Mouse (Mus musculus) midbrain, postnatal 0 days (tissue): ENCODE results near the gene Adam12. TPM values are rescaled to one million over a fixed set of nuclear protein-coding genes. Genes with fewer than 3 reads are reported as not detected.

ENCODE experiments used
- ATAC-seq: fragments of 200-750 bp; cut with Nextera tagmentation; 2 replicates; pipeline ENCODE4 v1.8.0; 2017; ENCODE audit warnings: moderate number of reproducible peaks, mild to moderate bottlenecking, moderate TSS enrichment, moderate library complexity; ENCODE audit not compliant: low FRiP score
- DNase-seq: peaks from one replicate; pipeline ENCODE4 v3.0.0-alpha.2; 2015; ENCODE audit warnings: low spot score
- H3K27ac ChIP-seq: fragments of 300-500 bp; sonication (generic); 2 replicates; pipeline ENCODE4 v1.5.1; 2014; ENCODE audit warnings: low read depth, mild to moderate bottlenecking, low read length, mixed read lengths
- H3K27me3 ChIP-seq: fragments of 300-500 bp; sonication (generic); 2 replicates; pipeline ENCODE4 v1.6.1; 2014; ENCODE audit warnings: low read length, control low read depth, mixed read lengths; ENCODE audit not compliant: insufficient read depth
- H3K36me3 ChIP-seq: fragments of 300-500 bp; sonication (generic); 2 replicates; pipeline ENCODE4 v1.6.1; 2014; ENCODE audit warnings: low read length, control low read depth, mixed read lengths; ENCODE audit not compliant: insufficient read depth
- H3K4me1 ChIP-seq: fragments of 300-500 bp; sonication (generic); 2 replicates; pipeline ENCODE4 v1.6.1; 2014; ENCODE audit warnings: mild to moderate bottlenecking, control low read depth, antibody characterized with exemption, low read length, mixed read lengths; ENCODE audit not compliant: insufficient read depth
- H3K4me2 ChIP-seq: fragments of 300-500 bp; sonication (generic); 2 replicates; pipeline ENCODE4 v1.6.1; 2014; ENCODE audit warnings: low read depth, mild to moderate bottlenecking, low read length, mixed read lengths; ENCODE audit not compliant: poor library complexity, severe bottlenecking
- H3K4me3 ChIP-seq: fragments of 300-500 bp; sonication (generic); 2 replicates; pipeline ENCODE4 v1.5.1; 2014; ENCODE audit warnings: low read depth, mild to moderate bottlenecking, low read length, moderate library complexity
- H3K9ac ChIP-seq: fragments of 300-500 bp; sonication (generic); replicated peaks from 2 replicates; pipeline ENCODE4 v1.6.1; 2014; ENCODE audit warnings: mild to moderate bottlenecking, low read length, moderate library complexity, mixed read lengths; ENCODE audit not compliant: poor library complexity, severe bottlenecking
- H3K9me3 ChIP-seq: fragments of 300-500 bp; sonication (generic); 2 replicates; pipeline ENCODE4 v1.6.1; 2016; ENCODE audit warnings: low read length, control low read depth
- CTCF ChIP-seq: IDR thresholded peaks from 2 replicates; pipeline ENCODE4 v1.5.1; 2016; ENCODE audit warnings: antibody characterized with exemption, mild to moderate bottlenecking
- WGBS: fragments of 180-500 bp; shearing (Covaris S2); extraction: QIAGEN DNeasy Blood & Tissue Kit; methylation state at CpG from one replicate; pipeline ENCODE4 v1.1.7; 2014; 5-methylcytosine and 5-hydroxymethylcytosine counted together
- polyA plus RNA-seq: library from polyadenylated mRNA; unstranded; fragments of >200 nt; fragmentation: Nextera tagmentation; extraction: Ambion mirVana; gene quantifications from 2 replicates; pipeline ENCODE4 v1.2.1, GENCODE M21; 2015
- total RNA-seq: library from RNA; depleted of rRNA; stranded (reverse); fragments of >200 nt; gene quantifications from 2 replicates; pipeline ENCODE4 v1.2.3, GENCODE M21; 2014

Adam12 gene
- total and polyA plus RNA-seq, 2 experiments from 2014 or later, result 3.5 to 12.8 TPM

DNA sequence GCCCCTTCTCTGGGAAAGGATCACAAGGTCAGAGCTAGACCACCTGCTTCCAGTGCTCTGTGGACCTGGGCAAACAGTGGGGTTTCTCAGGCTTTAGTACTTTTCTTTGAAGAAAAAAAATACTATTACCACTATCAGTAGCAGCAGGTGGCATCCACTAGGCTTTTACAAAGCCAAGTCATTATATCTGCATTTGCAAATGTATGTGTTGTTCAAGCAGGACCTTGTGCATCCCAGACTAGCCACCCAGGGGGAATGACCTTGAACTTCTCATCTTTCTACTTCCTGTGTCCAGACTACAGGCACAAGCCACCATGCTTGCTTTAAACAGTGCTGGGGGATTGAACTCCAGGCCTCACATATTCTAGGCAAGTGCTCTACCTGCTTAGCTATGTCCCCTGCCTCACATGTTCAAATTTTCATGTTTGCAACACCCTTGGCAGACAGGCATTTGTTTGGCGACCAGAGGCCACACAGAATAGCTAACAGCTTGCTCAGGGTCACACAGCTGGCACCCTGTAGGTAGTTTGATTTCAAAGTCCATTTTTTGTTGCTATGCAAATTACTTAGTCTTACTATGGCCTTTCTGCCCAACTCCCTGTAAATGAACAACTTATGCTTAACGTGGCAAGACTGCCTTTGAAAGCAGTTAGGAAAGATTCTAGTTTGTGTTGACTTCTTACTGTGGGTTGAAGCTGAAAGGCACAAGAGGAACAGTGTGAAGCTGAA lies 209.6 kb downstream of the Adam12 start:
- Histone ChIP-seq H3K9me3 (no peaks in the 10 kb centered on the region), H3K27ac (no peak overlapping the region), H3K36me3 (no peaks in the 10 kb centered on the region), H3K4me1 (peaks cover 8% of the 10 kb centered on the region), H3K27me3 (no peaks in the 10 kb centered on the region), H3K9ac (no peak overlapping the region), H3K4me2 (no peak overlapping the region), H3K4me3 (no peak overlapping the region)
- TF ChIP-seq CTCF, result no peak
- WGBS, result 68% methylated on average over 2 of the region's 2 CpGs
- ATAC-seq, result no peak
- no peak for DNase-seq

DNA sequence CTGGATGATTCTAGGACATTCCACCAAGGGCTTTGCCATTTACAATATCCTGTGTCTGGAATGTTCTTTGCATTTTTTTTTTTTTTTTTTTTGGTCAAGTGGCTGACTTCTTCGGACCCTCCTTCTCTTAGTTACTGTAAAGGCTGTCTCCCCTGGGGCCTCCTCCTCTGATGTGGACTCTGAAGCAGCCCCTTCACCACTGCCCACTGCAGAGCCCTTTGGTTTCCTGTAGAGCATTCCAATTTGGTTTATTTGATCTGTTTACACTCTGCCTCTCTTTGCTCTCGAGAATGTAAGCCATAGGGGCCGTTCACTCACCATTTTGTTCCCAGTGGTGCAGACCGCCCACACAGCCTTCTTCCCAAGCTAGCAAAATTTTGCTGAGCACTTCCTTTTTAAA lies 216.7 kb downstream of the Adam12 start:
- ATAC-seq (no peak), DNase-seq (no peak)
- no peak overlapping the region for H3K27ac ChIP-seq
- no peak overlapping the region for H3K4me2 ChIP-seq
- no peak for TF ChIP-seq CTCF
- H3K36me3 ChIP-seq, result no peaks in the 10 kb centered on the region
- H3K27me3 ChIP-seq, result no peaks in the 10 kb centered on the region
- no peaks in the 10 kb centered on the region for H3K4me1 ChIP-seq
- WGBS, result 57% methylated on average over 4 of the region's 4 CpGs
- H3K9me3 ChIP-seq, result no peaks in the 10 kb centered on the region
- no peak overlapping the region for H3K9ac ChIP-seq
- H3K4me3 ChIP-seq, result no peak overlapping the region

DNA sequence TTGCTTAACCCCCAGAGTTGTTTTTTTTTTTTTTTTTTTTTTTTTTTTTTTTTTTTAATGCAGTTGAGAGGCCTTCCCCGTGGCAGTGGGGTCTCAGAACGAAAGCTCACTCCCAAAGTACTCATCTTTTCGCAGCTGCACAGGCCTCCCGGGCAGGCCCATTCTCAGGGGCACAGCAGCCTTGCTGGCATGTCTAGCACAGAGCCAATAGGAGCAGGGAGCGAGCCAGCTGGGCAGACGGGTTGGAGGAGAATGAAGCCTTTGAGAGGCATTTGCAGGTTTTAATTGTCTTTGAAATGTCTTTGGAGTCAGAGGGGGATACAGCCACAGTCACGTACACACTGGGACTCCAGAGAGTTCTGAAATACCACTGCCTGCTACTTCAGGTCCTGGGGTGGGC lies 217.2 kb downstream of the Adam12 start:
- H3K4me2 ChIP-seq, result no peak overlapping the region
- no peak for TF ChIP-seq CTCF

DNA sequence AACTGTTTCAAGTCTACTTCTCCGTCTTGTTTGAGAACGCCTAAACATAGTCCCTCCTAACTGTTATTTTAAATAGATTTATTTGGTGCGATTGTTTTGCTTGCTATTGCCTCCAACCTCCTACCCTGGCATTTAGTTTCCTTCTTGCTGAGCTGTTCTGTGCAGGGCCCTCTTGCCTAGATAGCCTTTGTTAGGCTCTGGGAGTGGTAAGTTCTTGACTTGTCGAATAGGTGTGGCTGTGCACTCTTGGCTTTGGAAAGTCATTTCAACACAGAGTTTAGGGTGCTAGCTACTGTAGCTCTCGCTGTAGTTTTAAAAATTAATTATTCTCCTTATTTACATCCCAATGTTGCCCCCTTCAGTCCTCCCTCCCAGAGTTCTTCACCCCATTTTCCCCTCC lies 222.8 kb downstream of the Adam12 start:
- Histone ChIP-seq H3K4me1 (no peaks in the 10 kb centered on the region), H3K27ac (no peak overlapping the region), H3K9me3 (no peaks in the 10 kb centered on the region), H3K9ac (no peak overlapping the region), H3K4me2 (no peak overlapping the region), H3K4me3 (no peak overlapping the region), H3K36me3 (no peaks in the 10 kb centered on the region), H3K27me3 (no peaks in the 10 kb centered on the region)
- WGBS, result 86% methylated on average over 5 of the region's 5 CpGs
- DNase-seq (no peak), ATAC-seq (no peak)
- TF ChIP-seq CTCF, result no peak

More for the DNA sequence above, 217.2 kb downstream of the Adam12 start:
- Histone ChIP-seq H3K4me3 (no peak overlapping the region), H3K36me3 (no peaks in the 10 kb centered on the region), H3K4me1 (no peaks in the 10 kb centered on the region), H3K27me3 (no peaks in the 10 kb centered on the region), H3K9ac (no peak overlapping the region), H3K27ac (no peak overlapping the region), H3K9me3 (no peaks in the 10 kb centered on the region)
- WGBS, result 27% methylated on average over 7 of the region's 7 CpGs
- DNase-seq (no peak), ATAC-seq (no peak)

DNA sequence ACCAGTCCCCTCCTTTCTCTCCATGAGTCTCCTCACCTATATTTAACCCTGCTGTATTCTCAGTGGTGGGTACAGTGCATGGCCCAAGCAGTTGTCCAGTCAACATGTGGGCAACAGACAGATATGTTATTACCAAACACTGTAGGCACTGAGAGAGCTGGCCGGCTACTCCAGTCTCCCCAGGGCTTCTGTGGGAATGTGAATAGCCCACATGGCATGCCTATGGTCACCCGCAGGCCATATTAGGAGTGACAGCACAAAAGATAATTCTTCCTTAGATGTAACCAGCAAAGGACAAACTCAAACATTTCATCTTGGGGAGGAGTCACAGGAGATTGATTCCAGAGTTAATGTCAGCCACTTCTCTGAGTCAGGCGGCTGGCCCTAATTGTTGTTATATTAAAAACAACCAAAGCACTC lies 224.0 kb downstream of the Adam12 start:
- Histone ChIP-seq H3K36me3 (no peaks in the 10 kb centered on the region), H3K4me2 (no peak overlapping the region), H3K27me3 (no peaks in the 10 kb centered on the region), H3K4me3 (no peak overlapping the region), H3K27ac (no peak overlapping the region), H3K9ac (no peak overlapping the region), H3K9me3 (no peaks in the 10 kb centered on the region), H3K4me1 (no peaks in the 10 kb centered on the region)
- WGBS, result 74% methylated on average over 3 of the region's 3 CpGs
- ATAC-seq (no peak), DNase-seq (no peak)
- no peak for TF ChIP-seq CTCF

DNA sequence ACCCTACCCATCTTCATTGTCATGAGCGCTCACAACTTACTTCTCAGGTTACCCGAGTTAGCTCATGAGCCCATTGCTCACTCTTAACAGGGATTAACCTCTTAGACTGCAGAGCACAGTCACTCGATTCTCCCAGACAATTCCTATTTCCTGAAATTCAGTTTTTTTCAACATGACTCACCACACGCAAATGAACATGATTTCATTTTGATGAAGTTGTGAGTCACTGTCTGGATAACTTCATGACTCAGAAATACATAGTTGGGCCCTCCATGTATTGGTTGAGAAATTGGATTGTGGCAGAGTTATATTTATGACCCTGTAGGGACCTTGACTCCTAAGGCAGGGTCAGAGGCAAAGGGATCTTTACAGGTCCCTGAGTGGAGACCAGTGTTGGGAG lies 230.4 kb downstream of the Adam12 start:
- H3K27me3 ChIP-seq, result no peaks in the 10 kb centered on the region
- H3K4me3 ChIP-seq, result no peak overlapping the region
- H3K4me2 ChIP-seq, result no peak overlapping the region
- ATAC-seq, result no peak
- no peak for DNase-seq
- TF ChIP-seq CTCF, result no peak
- no peak overlapping the region for H3K27ac ChIP-seq
- no peak overlapping the region for H3K9ac ChIP-seq
- no peaks in the 10 kb centered on the region for H3K9me3 ChIP-seq
- H3K36me3 ChIP-seq, result no peaks in the 10 kb centered on the region
- no peaks in the 10 kb centered on the region for H3K4me1 ChIP-seq
- WGBS, result 89% methylated on average over 4 of the region's 4 CpGs
